Mouse (Mus musculus) layer of hippocampus, postnatal 10 days (tissue): ENCODE measurements at regions not wholly inside any gene's neighbourhood (a gene's known extent, or its start where the extent isn't known, plus 50 kb on each side); places are given as distances from the start of the nearest gene placed in this dataset.

Experiments
- DNase-seq, 2 experiments: peaks; one replicate each; pipeline ENCODE4 v3.0.0; 2021; ENCODE audit warnings: low spot score in 2 of 2

DNA sequence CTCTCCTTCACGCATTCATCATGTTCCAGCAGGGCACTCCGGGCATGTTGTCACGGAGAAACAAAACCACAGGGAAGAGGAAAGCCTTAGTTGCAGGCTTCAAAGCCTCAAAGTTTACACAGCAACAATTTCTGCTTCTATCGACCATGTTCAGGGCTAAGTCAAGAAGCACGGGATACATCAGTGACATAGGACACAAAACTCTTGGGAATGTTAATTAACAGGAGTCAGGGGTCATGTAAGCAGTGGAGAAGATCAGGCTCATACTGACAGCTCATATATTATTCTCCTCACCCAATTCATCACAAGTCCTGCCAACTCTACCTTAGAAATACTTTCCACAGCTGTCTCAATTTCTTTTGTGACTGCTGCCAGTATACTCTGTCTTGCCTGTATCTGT is 133.0 kb upstream of the Btbd3 start:
- no peak for DNase-seq

DNA sequence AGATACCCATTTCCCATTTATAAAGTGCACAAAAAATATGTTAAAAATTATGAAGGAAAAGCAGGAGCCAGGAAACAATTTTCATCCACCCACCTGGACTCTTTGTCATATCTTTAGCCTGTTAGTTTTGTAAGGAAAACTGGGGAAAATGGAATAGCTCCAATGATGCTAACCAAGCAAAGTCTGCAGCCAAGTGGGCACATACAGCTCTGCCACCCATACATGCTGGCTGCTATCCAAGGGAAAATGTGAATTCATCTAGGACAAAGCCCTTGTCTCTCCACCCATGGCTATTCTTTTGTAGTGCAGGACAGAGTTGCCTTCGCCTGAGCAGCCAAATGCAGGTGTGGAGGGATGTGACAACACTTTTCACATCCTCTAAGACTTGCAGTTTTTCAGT is 135.5 kb upstream of the Btbd3 start:
- DNase-seq, result no peak

DNA sequence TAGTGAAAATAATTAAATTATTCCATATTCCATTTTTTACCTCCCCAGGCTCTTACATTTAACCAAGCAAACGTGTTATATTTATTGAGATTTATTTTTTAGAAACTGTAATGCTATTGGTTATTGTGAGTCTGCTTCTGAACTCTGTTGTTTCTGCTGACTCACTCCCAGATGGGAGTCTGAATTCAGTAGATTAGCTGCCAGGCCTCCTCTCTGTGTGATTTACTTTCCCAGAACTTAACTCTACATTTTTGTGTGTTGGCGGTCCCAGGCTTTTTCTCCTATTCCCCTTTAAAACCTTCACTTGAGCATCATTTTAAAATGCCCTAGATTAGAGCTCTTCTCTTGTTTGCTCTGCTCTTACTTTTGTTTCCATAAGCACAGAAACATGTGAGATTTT is 136.2 kb upstream of the Btbd3 start:
- DNase-seq, result no peak

DNA sequence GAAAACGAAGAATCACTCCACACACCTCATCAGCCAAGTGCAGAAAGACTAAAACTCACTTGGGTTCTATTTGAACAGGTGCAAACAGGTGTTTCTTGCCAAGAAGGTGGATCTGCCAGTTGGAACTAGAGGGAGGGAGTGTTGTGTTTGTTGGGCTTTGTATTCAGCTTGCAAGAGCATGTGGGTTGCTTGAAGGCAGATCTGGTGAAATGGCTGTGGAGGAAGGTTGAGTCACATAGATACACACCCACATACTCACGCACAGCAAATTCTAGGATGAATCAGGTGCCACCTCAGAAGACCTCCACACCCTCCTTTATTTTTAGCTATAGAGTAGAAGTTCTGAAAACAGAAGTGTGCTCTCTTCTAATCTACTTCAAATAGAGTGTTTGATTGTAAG is 156.6 kb upstream of the Btbd3 start:
- DNase-seq, result no peak

DNA sequence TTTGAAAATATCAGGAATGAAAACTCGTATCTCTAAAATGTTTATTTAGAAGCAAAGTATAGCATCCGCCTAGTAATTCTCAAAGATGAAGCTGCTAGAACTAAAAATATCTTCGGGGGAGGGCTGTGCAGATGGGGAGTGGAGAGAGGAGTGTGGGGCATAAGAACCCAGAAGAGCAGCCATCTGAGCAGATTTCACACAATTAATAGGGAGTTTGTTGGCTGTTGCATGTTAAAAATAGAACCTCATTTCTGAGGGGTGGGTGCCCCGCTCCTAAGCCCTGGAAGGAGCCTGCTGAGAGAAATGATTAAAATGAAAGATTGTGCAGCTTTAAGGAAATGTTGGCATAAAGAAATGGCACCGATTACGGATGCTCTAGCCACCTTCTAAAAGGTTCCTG is 171.0 kb upstream of the Btbd3 start:
- peak in 1 of 2 experiments; percentile 27 for DNase-seq

DNA sequence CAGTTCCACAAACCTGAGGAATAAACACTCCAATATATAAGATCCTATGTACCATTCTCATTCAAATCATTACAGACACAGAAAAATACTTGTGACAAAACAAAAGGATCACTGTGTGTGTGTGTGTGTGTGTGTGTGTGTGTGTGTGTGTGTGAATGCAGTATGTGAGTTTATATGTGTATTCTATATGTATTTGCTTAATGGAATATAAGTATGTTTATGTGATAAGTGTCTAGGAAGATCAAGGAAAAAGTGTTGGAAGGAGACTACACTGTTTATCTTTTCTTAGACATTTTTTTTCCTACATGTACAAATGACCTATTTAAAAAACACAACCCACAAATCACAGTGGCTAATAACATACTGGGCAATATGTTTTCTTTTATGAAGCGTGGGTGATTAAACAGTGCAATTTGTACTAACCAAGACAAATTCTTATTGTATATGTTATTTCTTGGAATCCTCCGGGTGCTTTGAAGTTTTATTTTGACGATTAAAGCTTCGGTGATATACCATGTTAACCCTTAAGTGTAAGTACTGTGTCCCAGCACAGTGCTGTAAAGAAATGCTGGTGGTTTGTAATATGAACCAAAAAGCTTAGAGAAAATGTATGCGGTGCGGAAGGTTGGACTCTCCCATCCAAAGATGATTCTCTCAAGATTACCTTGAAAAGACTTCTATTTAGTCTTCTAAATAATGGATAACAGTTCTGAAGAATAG is 171.6 kb upstream of the Btbd3 start:
- no peak for DNase-seq

DNA sequence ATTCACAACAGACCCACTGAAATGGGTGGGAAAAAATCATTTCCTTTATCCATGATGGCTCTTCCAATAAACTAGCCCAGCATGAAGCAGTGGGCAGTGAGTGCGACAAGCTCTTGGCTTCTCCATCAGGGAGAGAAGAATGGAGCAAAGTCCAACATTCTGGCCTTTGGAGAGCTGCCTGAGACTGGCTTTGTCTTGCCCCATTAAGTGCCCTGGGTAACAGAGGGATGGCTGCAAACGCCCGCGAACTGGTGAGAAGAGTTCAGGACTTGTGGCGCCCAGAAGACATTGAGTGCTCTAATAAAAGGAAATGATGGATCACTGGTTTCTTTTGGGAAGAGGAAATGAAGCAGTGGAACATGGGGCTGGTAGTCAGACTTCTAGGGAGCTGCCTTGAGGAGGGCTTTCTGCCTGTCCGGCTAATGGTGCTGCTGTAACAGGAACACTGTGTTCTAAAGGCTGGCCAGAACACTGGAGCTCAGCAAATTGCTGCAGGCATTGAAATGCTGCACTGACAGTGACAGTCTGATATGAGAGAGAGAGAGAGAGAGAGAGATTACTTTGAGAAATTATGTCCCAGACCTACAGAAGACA is 182.2 kb upstream of the Btbd3 start:
- peak; percentile 45 to 48 for DNase-seq

DNA sequence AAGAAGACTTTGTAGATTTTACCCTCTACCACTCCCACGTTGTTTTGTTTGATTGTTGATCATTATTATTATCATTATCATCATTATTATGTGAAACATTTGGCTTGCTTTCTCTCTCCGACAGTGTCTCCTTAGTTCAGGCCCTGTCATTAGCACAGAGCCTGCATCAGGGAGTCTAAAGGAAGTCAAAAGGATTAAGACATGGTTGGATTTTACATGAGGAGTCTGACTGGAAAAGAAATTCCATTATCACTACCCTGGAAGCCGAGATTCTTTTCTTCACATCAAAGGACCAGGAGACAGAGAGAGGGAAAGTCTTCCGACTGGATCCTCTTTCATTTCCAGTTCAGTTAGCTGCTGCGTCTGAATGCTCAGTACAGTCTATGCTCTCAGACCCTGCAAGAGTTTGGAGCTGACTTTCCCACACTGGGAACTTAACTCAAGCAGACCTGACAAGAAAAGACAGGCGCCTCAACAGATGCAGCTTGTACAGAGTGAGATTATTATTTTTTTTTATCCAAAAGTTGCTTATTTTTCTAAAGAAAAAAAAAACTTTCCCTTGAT is 184.1 kb upstream of the Btbd3 start:
- DNase-seq, result no peak

DNA sequence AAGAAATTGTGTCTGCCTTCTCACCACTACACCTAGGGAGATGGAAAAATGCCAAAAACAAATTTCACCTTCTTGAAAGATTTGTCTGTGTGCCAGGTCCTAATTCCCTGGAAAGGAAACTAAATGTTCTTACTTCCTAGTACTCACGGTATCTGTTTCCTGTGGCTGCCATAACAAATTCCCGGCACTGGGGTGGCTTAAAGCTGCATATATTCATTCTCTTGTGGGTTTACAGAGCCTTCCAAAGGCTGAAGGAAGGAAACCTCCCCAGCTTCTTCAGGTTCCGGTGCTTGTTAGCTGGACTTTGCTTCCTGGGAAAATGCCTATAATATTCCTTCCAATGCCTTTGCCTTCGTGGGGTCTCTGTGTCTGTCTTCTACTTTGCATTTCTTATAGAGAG is 203.3 kb upstream of the Btbd3 start:
- no peak for DNase-seq

DNA sequence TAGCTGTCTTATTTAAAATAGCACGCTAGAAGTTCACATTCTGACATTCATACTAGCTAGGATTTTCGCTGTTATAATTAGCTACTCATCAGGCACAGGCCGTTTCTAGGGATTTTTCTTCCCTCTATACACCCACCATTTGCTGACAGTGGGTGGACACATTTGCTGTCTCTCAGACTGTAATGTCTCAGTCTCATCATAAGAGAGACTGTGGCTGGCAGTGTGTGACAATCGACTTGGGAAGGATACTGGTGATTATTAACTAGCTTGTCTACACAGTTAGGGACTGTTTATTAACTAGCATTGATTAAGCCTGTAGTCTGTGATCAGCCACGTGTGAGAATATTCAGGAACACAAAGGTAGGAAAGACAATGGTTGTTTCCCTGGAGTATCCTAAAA is 208.0 kb upstream of the Btbd3 start:
- DNase-seq, result no peak

DNA sequence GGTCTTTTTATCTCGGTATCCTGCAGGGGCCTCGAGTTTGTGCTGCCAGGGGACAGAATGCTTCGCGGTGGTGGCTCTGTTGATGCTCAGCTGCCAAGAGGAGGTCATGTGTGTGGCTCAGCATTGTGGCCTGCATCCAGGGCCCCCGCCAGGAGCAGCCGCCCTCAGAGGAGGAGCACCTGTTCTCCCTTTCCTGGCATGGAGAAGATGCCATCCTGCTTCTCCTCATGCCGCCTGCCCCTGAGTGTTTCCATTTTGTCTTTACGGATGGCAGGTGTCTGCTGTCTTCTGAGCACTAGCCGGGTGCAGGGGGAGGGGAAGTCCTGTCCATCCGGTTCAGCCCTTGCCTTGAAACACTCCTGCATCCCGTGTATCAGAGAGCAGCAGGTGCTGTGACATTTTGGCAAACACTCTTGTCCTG is 208.6 kb upstream of the Btbd3 start:
- peak; percentile 57 to 65 for DNase-seq

DNA sequence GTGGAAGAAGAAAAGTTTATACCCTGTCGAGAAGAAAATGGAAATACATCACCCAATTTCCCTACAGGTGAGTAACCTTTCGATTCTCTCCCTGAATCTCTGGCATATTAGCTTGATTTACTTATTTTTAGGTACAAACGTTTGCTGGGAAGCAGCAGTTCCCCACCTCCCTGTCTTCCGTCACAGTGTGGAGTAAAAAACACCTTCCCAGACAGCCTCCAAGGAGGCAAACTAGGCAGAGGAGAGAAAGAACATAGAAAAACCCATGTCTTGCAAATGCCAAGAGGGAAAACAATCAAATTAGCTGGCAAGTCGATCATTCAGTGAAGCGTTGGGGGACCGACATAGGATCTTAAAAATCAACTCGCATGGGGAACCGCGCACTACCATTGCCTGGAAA is 209.0 kb upstream of the Btbd3 start:
- DNase-seq, result peak in 1 of 2 experiments; percentile 15

DNA sequence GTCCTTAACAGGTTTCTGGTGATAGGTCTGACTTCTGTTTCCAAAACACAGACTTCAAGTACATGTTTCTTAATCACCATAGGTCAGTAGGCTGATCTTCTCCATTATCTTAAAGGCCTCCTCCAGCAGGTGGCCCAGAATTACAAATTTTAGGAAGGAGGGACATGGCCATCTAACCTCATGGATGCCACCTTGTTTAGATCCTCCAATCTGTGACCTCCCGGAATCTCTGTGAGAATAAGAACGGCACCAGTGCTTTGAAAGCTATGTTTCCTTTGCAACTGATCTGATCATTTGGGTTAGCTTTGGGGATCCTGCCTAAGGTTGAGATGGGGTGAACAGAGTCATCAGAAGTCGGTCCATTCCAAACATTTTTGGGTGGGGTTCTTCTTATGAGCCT is 209.4 kb upstream of the Btbd3 start:
- DNase-seq, result no peak

DNA sequence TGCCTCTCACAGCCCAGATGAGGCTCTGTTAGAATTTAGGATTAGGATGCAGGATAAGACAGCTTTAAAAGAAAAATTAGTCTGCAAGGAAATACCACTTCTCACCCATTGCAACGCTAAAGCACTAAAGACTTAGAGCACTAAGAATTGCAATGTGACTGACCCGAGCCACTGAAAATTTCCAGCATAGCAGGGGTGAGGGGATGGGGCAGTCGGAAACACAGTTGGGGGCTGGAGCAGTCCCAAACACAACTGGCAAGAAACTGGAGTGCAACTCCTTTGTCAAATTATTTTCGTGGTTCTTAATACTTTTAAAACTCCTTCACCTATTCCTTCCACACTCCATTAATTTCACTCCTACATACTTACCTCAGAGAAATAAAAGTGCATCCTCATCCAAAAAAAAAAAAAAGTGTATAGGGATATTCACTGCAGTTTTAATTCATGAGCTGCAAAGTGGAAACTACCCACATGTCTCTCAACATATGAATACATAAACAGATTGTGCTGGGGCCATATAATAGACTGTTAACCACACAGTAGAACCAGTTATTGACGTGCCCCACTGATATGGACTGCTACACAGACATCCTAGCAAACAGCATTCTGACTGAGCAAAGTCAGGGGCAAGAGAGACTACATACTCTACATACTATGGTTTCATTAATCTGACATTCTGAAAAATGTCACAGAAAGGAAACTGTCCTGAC is 210.3 kb upstream of the Btbd3 start:
- DNase-seq, result no peak

DNA sequence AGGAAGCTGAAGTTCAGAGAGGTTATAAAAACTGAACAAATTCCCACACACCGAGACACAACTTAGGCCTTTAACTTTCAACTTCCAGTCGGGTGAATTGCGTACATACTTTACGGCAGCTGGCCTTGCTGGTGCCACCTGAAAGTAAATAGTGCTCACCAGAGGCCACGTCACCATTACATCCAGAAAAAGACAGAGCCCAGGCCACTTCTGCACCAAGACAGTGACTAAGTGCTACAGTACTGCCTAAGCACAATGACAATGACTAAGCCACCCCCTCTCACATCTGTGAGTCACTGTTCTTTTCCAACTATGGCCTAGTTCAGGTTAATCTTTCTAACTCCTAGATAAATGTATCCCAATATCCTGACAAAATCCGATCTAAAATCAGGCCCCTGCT is 215.7 kb upstream of the Btbd3 start:
- DNase-seq, result no peak

DNA sequence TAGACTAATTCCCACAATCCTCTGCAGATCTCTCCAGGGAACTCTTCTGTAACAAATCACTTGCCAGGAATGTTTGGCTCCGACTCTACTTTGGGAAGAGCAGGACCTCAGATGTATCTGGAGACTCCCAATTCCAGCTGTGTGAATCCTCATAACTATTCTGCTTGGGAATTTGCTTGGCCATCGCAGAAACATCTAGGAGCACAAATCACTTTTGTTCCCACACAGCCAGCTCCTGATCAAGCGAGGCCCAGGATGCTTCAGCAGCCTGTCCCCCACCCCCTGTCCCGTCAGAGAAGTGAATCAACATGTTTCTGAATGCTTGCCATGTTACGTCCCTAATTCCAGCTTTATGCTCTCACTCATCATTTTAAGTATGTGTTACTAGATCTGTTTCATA is 216.1 kb upstream of the Btbd3 start:
- DNase-seq, result no peak

DNA sequence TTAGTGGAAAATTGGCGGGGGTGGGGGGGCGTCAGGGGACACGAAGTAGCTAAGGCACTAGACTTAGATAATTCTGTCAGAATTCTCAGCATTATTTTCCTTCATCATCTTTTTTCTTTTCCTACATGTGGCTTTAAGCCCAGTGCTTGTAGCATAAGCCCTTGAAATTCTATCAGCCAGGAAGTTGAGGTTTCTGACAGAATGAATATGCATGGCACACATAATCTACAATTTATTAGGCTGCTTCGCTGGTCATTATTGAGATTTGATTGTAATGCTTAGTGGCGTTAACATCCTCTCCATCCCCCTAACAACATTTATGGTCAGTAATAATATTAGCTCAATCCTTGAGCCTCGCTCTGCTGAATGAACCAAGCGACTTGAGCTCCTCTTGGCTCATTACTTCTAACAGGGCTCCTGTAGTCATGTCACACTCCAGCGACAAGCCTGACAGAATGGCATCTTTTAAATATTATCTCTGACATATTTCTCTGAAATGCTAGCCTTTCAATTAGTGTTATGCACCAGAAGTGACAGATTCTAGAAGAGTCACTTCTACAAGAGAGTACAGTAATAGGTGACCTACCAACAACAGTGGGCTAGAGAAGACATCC is 222.1 kb upstream of the Btbd3 start:
- DNase-seq, result peak in 1 of 2 experiments; percentile 12

DNA sequence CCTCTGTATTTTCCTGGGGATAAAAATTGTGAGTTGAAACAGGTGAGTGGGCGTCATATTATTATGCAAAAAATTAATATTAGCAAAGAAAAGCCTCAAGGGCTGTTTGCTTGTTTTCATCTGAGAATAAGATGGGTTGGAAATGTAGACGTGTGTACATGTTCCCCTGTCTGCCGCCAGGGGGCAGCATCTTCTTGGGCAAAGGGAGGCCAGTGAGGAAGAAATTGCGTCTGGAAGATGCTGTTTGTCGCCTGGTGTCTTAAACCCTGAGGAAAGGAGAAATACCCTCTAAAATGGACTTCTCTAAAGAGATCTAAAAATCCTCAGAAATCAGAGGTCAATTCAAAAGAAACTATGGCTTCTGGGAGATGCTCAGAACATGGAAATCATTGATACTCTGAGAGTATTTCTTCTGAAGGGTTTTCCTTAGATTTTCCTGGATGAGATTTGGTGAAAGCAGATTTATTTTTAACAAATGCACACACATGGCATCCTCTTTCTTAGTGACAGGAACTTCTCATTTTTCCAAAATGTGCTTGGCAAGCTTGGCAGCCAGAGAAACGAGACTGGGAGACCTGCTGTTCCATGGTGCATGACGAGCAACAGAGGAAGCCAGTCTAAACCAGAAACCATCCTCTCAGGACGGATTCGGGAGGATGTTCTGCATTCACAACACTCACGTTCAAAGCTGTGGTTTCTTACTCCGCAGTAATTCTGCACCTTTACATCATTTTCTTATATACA is 222.8 kb upstream of the Btbd3 start:
- DNase-seq, result peak; percentile 79 to 87

DNA sequence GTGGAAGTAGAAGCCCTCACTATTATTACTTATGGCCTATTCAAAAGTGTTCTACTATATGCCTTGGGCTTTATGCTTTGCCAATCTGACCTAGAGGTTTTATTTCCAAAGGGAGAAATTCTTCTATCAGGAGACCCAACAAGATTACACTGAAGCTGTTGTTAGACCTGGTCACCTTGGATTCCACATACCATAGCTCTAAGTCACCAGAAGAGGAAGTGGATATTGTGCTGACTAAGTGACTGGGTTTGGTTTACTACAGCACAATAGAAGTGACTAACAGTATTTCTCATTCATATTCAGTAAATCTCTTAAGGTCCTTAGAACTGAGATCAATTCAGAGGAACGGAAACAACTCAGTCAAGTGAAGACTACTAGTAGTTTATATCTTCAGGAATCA is 229.0 kb upstream of the Btbd3 start:
- DNase-seq, result no peak

DNA sequence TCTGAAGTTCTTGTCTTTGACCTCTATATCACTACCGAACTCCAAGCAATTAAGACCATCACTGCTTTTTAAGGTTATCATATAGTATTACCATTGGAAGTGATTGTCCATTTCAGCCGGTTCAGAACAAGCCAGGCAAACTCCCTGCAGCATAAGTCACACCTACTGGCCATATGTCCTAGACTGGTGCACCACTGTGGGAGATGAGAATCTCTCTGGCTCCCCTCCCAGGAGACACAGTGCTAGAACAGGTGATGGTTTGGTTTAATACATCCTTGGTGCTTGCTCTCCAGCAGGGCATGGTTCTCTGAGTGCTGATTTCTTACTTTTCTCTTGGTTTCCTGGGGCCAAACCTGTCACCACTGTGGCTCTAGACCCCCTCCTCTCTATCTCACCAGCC is 232.8 kb upstream of the Btbd3 start:
- DNase-seq, result no peak

DNA sequence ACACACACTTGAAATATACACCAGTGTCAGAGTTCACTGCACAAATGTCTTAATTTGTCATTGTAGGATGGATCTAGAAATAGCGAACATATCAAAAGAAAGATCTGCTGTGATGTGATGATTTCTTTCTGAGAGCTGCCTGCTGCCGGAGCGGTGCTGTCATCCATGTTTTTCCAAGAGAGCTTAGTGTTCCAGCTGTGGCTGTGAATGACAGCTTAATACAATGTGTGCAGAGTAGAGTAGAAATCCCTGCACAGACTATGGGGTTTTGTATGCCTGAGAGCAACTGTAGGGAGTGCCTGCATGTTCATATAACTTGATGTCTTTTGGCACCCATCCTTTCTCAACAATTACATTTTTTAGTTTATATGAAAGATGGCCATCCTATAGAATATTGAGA is 274.6 kb upstream of the Btbd3 start:
- DNase-seq, result no peak
